Mouse (Mus musculus): ENCODE measurements at regions not wholly inside any gene's neighbourhood (a gene's known extent, or its start where the extent isn't known, plus 50 kb on each side); places are given as distances from the start of the nearest gene placed in this dataset.

- no peak for TF ChIP-seq CTCF (IDR thresholded peaks at IDR 0.05; ENCODE audit: low read depth, low read length)
- TF ChIP-seq POLR2A (IDR thresholded peaks at IDR 0.05; ENCODE audit: insufficient read depth, low read length): no peak
- TF ChIP-seq EP300 (IDR thresholded peaks at IDR 0.05; ENCODE audit: insufficient read depth, low read depth, low read length): no peak
Measured at GRCm38 (mm10) chr13:117472726-117473125, 129.4 kb upstream of the Hcn1 start.
